Mouse (Mus musculus) CH12.LX (cell line): ENCODE measurements around the gene Meiob. TPM values are rescaled to one million over a fixed set of nuclear protein-coding genes. Genes with fewer than 3 reads are reported as not detected.

ENCODE experiments used
- DNase-seq: peaks from one replicate; pipeline ENCODE4 v3.0.0-alpha.2; 2013; ENCODE audit errors: extremely low read depth
- H3K27ac ChIP-seq: 2 replicates; pipeline ENCODE4 v1.5.1; 2012; ENCODE audit warnings: low read depth, mild to moderate bottlenecking, control low read depth, moderate library complexity; ENCODE audit not compliant: insufficient read depth
- H3K27me3 ChIP-seq: replicated peaks from 2 replicates; pipeline ENCODE3; 2012; ENCODE audit warnings: inconsistent platforms
- H3K36me3 ChIP-seq, 2 experiments: replicated peaks in 1 of 2; 2 replicates each; pipeline versions ENCODE3 to v1.6.1; 2012; ENCODE audit warnings: inconsistent platforms in 1 of 2, low read length in 1 of 2, mild to moderate bottlenecking in 1 of 2, mixed read lengths in 1 of 2, moderate library complexity in 1 of 2; ENCODE audit not compliant: control insufficient read depth in 1 of 2, insufficient read depth in 1 of 2
- H3K4me1 ChIP-seq, 2 experiments: 2 replicates each; pipeline ENCODE4 v1.6.1; 2012; ENCODE audit warnings: inconsistent platforms in 1 of 2, moderate library complexity in 1 of 2; ENCODE audit not compliant: insufficient read depth in 2 of 2, control insufficient read depth in 1 of 2
- H3K4me2 ChIP-seq: 2 replicates; pipeline ENCODE4 v1.6.1; 2012; ENCODE audit warnings: low read depth, mild to moderate bottlenecking, control low read depth; ENCODE audit not compliant: poor library complexity, insufficient read depth, severe bottlenecking
- H3K4me3 ChIP-seq, 3 experiments: fragments of 150-350 bp in 1 of 3; sonication (generic) in 1 of 3; replicated peaks in 1 of 3; 2 replicates each; pipeline versions ENCODE3 to v1.5.1; 2011 to 2012; ENCODE audit warnings: low read depth in 2 of 3, low read length in 2 of 3, mild to moderate bottlenecking in 2 of 3, moderate library complexity in 2 of 3, control low read depth in 1 of 3, improper control_type of control experiment in 1 of 3, inconsistent platforms in 1 of 3, mixed read lengths in 1 of 3; ENCODE audit not compliant: poor library complexity in 1 of 3
- H3K79me2 ChIP-seq: replicated peaks from 2 replicates; pipeline ENCODE4 v1.6.1; 2012; ENCODE audit warnings: mild to moderate bottlenecking, moderate library complexity; ENCODE audit not compliant: control insufficient read depth, poor library complexity, insufficient read depth, severe bottlenecking; ENCODE audit errors: extremely low read depth
- H3K9ac ChIP-seq: 2 replicates; pipeline ENCODE4 v1.6.1; 2012; ENCODE audit warnings: low read depth, mild to moderate bottlenecking, control low read depth, moderate library complexity; ENCODE audit not compliant: insufficient read depth
- H3K9me3 ChIP-seq: replicated peaks from 2 replicates; pipeline ENCODE3; 2012; ENCODE audit warnings: low read length, inconsistent platforms, mixed read lengths
- BHLHE40 ChIP-seq: IDR thresholded peaks from 2 replicates; pipeline ENCODE4 v1.6.1; 2011; ENCODE audit warnings: mild to moderate bottlenecking, low read depth, low read length, improper control_type of control experiment
- CHD2 ChIP-seq: IDR thresholded peaks from 2 replicates; pipeline ENCODE4 v1.6.1; 2011; ENCODE audit warnings: low read length, improper control_type of control experiment
- CTCF ChIP-seq, 2 experiments: IDR thresholded peaks in 1 of 2; conservative IDR thresholded peaks in 1 of 2; 2 replicates each; pipeline ENCODE4 v1.5.1; 2011 to 2012; ENCODE audit warnings: low read depth in 2 of 2, low read length in 2 of 2, improper control_type of control experiment in 1 of 2, inconsistent platforms in 1 of 2, mild to moderate bottlenecking in 1 of 2, moderate library complexity in 1 of 2
- E2F4 ChIP-seq: IDR thresholded peaks from 2 replicates; pipeline ENCODE4 v1.6.1; 2011; ENCODE audit warnings: low read depth, low read length, improper control_type of control experiment; ENCODE audit not compliant: insufficient replicate concordance
- ELF1 ChIP-seq: IDR thresholded peaks from 2 replicates; pipeline ENCODE4 v1.6.1; 2014; ENCODE audit warnings: low read depth, mild to moderate bottlenecking, inconsistent platforms, low read length, improper control_type of control experiment
- ETS1 ChIP-seq: conservative IDR thresholded peaks from 2 replicates; pipeline ENCODE4 v1.6.1; 2012; ENCODE audit warnings: low read depth, mild to moderate bottlenecking, inconsistent platforms, low read length, improper control_type of control experiment, moderate library complexity
- GABPA ChIP-seq: IDR thresholded peaks from 2 replicates; pipeline ENCODE4 v1.6.1; 2012; ENCODE audit warnings: low read depth, low read length, improper control_type of control experiment, inconsistent platforms; ENCODE audit not compliant: insufficient replicate concordance
- HCFC1 ChIP-seq: IDR thresholded peaks from 2 replicates; pipeline ENCODE4 v1.6.1; 2012; ENCODE audit warnings: low read depth, mild to moderate bottlenecking, inconsistent platforms, low read length, improper control_type of control experiment
- IRF4 ChIP-seq: IDR thresholded peaks from 2 replicates; pipeline ENCODE4 v1.6.1; 2014; ENCODE audit warnings: low read depth, mild to moderate bottlenecking, inconsistent platforms, low read length, improper control_type of control experiment
- JUND ChIP-seq: conservative IDR thresholded peaks from 2 replicates; pipeline ENCODE4 v1.6.1; 2011; ENCODE audit warnings: low read depth, low read length, improper control_type of control experiment
- MAZ ChIP-seq: IDR thresholded peaks from 2 replicates; pipeline ENCODE4 v1.6.1; 2012; ENCODE audit warnings: low read depth, mild to moderate bottlenecking, inconsistent platforms, low read length, improper control_type of control experiment, moderate library complexity
- MXI1 ChIP-seq: IDR thresholded peaks from 2 replicates; pipeline ENCODE4 v1.6.1; 2011; ENCODE audit warnings: mild to moderate bottlenecking, low read depth, low read length, improper control_type of control experiment
- MYC ChIP-seq: IDR thresholded peaks from 2 replicates; pipeline ENCODE4 v1.6.1; 2011; ENCODE audit warnings: low read depth, mild to moderate bottlenecking, improper control_type of control experiment, low read length
- NRF1 ChIP-seq: IDR thresholded peaks from 2 replicates; pipeline ENCODE4 v1.6.1; 2014; ENCODE audit warnings: low read depth, mild to moderate bottlenecking, inconsistent platforms, low read length, improper control_type of control experiment, moderate library complexity
- PAX5 ChIP-seq: IDR thresholded peaks from 2 replicates; pipeline ENCODE4 v1.6.1; 2012; ENCODE audit warnings: low read length, inconsistent platforms, mixed read lengths
- POLR2AphosphoS2 ChIP-seq: IDR thresholded peaks from 2 replicates; pipeline ENCODE4 v1.6.1; 2011; ENCODE audit warnings: low read depth, low read length, improper control_type of control experiment
- RAD21 ChIP-seq: IDR thresholded peaks from 2 replicates; pipeline ENCODE4 v1.6.1; 2011; ENCODE audit warnings: low read depth, mild to moderate bottlenecking, low read length, improper control_type of control experiment, moderate library complexity
- TCF12 ChIP-seq: IDR thresholded peaks from 2 replicates; pipeline ENCODE4 v1.6.1; 2014; ENCODE audit warnings: low read depth, mild to moderate bottlenecking, inconsistent platforms, low read length, improper control_type of control experiment
- USF1 ChIP-seq: IDR thresholded peaks from 2 replicates; pipeline ENCODE4 v1.6.1; 2014; ENCODE audit warnings: low read depth, mild to moderate bottlenecking, inconsistent platforms, low read length, improper control_type of control experiment
- USF2 ChIP-seq: conservative IDR thresholded peaks from 2 replicates; pipeline ENCODE4 v1.6.1; 2011; ENCODE audit warnings: low read depth, low read length, improper control_type of control experiment
- ZMIZ1 ChIP-seq: IDR thresholded peaks from 2 replicates; pipeline ENCODE4 v1.6.1; 2012; ENCODE audit warnings: low read depth, mild to moderate bottlenecking, inconsistent platforms, low read length, improper control_type of control experiment
- ZNF384 ChIP-seq: IDR thresholded peaks from 2 replicates; pipeline ENCODE4 v1.6.1; 2012; ENCODE audit warnings: low read depth, low read length, improper control_type of control experiment, inconsistent platforms
- dilution Hi-C: fragments of 300-500 bp; cut with MboI; formaldehyde crosslinking; loops from 2 replicates; pipeline ENCODE4 v1.14.3; 2020; ENCODE audit warnings: low sequenced_read_pairs; ENCODE audit not compliant: extremely low pct_unique_long_range_greater_than_20kb, extremely low pct_ligation_motif_present
- in situ Hi-C: fragments of 300-500 bp; cut with MboI; formaldehyde crosslinking; loops from 3 replicates; pipeline ENCODE4 v1.14.3; 2019; ENCODE audit warnings: low sequenced_read_pairs, low pct_ligation_motif_present, low pct_unique_long_range_greater_than_20kb, mixed read lengths
- polyA plus RNA-seq: library from polyadenylated mRNA; unstranded; fragments of >175 nt; gene quantifications from 2 replicates; pipeline ENCODE4 v1.2.1, GENCODE M21; 2012; ENCODE audit warnings: low read depth; ENCODE audit not compliant: insufficient read length
- total RNA-seq, 2 experiments: library from RNA; depleted of rRNA; stranded (reverse); fragments of 300-350 nt in 1 of 2; fragments of >200 nt in 1 of 2; gene quantifications; 2 replicates each; pipeline ENCODE4 v1.2.3; 2012 to 2014

The Meiob gene
- total and polyA plus RNA-seq, 3 experiments, result 0.23 to 0.40 (median 0.30) TPM

DNA sequence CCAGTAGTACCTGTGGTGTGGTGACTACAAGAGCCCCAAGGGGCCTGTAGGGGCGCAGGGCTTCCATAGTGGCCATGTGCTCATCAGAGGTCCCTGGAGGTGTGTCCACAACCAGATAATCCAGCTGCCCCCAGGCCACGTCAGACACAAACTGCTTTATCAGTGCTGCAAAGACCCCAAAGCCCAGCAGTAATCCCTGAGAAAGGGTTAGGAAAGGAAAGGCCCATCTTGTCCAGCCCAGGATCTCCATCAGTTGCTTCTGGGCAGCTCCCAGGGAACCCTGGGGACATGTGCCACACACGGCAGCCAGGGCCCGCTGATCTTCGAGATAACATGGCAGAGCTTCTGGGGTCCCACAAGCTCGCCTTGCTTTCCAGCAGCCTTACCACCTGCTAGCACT, 80.3 kb downstream of the Meiob start:
- Histone ChIP-seq H3K4me3 (no peak overlapping the region), H3K4me1 (peaks cover 9 to 53% of the 10 kb centered on the region in 2 experiments), H3K9ac (no peak overlapping the region), H3K36me3 (peaks cover 36 to 77% of the 10 kb centered on the region in 2 experiments), H3K27me3 (no peaks in the 10 kb centered on the region), H3K79me2 (peaks cover 17% of the 10 kb centered on the region), H3K4me2 (no peak overlapping the region), H3K27ac (no peak overlapping the region), H3K9me3 (no peaks in the 10 kb centered on the region)
- in situ Hi-C loops (no loop called here), dilution Hi-C loops (no loop called here)
- no peak for DNase-seq
- no peak for TF ChIP-seq ELF1
- no peak for TF ChIP-seq CTCF (conservative IDR thresholded peaks at IDR 0.05 in 1 of 2, IDR thresholded peaks at IDR 0.05 in 1 of 2; ENCODE audit: low read depth in 2 of 2, low read length in 2 of 2)
- TF ChIP-seq TCF12, result no peak
- TF ChIP-seq USF2, result no peak
- no peak for TF ChIP-seq PAX5
- no peak for TF ChIP-seq CHD2
- no peak for TF ChIP-seq JUND
- no peak for TF ChIP-seq MXI1
- no peak for TF ChIP-seq NRF1
- no peak for TF ChIP-seq ZMIZ1
- TF ChIP-seq ZNF384, result no peak
- TF ChIP-seq HCFC1, result no peak
- no peak for TF ChIP-seq POLR2AphosphoS2
- no peak for TF ChIP-seq MAZ
- TF ChIP-seq IRF4, result no peak
- no peak for TF ChIP-seq MYC
- TF ChIP-seq ETS1, result no peak
- no peak for TF ChIP-seq USF1
- no peak for TF ChIP-seq RAD21
- no peak for TF ChIP-seq E2F4

DNA sequence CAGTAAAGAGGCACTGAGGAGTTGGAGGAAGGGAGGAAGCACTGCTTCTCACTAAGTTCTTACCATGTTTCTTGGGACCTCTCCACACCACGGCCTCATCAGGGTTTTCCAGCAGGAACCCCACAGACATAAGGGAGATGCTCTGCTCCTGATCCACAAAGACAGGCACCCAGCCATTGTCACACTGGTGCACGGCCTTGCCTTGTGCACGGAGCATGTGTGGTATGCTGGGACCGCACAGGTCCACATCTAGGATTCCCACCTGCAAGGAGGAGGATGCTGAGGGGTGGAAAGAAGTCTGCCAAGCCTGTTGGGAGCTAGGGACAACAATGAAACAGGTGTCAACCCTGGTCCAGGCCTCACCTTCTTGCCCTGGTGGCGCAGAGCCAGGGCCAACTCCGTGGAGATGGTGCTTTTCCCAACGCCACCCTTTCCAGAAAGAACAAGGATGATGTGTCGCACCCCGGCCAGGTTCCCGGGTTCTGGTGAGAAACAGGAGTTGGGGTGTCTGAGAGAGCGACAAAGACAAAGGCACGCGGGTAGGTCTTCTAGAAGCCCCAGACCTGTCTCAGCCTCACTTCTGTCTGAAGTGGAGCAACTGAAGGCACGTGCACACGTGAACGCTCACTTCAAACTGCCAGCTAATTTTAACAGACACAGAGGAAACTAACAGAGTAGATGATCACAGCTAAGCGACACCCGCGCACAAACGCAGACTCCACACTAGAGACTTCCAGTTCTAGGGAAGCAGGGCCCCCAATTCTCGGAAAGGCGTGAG, 81.5 kb downstream of the Meiob start:
- in situ Hi-C loops, result loop anchor here (5.0 kb wide), 2 partner anchors 33 to 143 kb away; partner anchors contain the start of gene Fahd1
- peaks cover 11 to 62% of the 10 kb centered on the region in 2 experiments for H3K4me1 ChIP-seq
- H3K4me3 ChIP-seq, result peak overlapping the region; percentile 89 to 94 (median 92)
- H3K9ac ChIP-seq, result peak overlapping the region; percentile 37
- DNase-seq, result no peak
- peak overlapping the region; percentile 82 for H3K4me2 ChIP-seq
- H3K79me2 ChIP-seq, result peaks cover 17% of the 10 kb centered on the region
- H3K9me3 ChIP-seq, result no peaks in the 10 kb centered on the region
- no peaks in the 10 kb centered on the region for H3K27me3 ChIP-seq
- no peak overlapping the region; the same call in 1 of the 2 replicates for H3K27ac ChIP-seq
- dilution Hi-C loops, result no loop called here
- TF ChIP-seq BHLHE40 (peak; percentile 81), NRF1 (no peak), GABPA (no peak)
- H3K36me3 ChIP-seq, result peaks cover 44 to 78% of the 10 kb centered on the region in 2 experiments
